Mouse (Mus musculus): ENCODE measurements around the gene Sirt1. TPM values are rescaled to one million over a fixed set of nuclear protein-coding genes. Genes with fewer than 3 reads are reported as not detected.

Gene Sirt1
- polyA plus RNA-seq, 1 experiment = 2.4 TPM

DNA sequence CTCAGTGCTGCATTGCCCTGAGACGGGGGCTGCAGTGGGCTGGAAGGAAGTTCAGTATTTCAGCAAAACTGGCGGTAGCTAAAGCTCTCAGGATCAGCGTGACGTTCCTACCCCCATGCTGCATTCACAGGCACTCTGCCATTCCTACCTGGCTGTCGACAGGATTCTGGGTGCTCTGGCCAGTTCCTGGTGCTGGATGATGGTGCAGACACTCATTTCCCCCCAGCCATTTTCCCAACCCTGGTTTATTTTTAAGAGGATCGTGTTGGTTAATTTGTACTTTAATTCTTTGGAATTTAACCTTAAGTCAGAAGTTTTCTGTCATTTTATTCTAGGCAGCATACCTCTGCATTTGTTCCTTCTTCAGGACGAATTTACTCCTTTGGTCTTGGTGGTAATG lies 98.7 kb downstream of the Sirt1 start:
- no peak overlapping the region for H3K4me3 ChIP-seq
- H3ac ChIP-seq (ENCODE audit: control insufficient read depth, insufficient read length) = no peak overlapping the region
- H3K36me3 ChIP-seq (ENCODE audit: control insufficient read depth, insufficient read depth) = peaks cover 50% of the 10 kb centered on the region
- H3K79me2 ChIP-seq (ENCODE audit: control insufficient read depth, insufficient read depth) = peaks cover 4% of the 10 kb centered on the region
- no peaks in the 10 kb centered on the region for H3K27me3 ChIP-seq (ENCODE audit: control insufficient read depth, insufficient read depth, insufficient read length)
- TF ChIP-seq MYOD1 (IDR thresholded peaks at IDR 0.05; ENCODE audit: control insufficient read depth in 1 of 3, insufficient read length in 2 of 3, low read depth in 2 of 3) (no peak), POLR2A (IDR thresholded peaks at IDR 0.05; ENCODE audit: insufficient read length, low read depth) (no peak), CEBPB (IDR thresholded peaks at IDR 0.05; ENCODE audit: insufficient read depth, poor library complexity, severe bottlenecking) (no peak), MAX (IDR thresholded peaks at IDR 0.05; ENCODE audit: low read depth) (no peak)
- no peak overlapping the region for H3K4me2 ChIP-seq (ENCODE audit: low read depth)

DNA sequence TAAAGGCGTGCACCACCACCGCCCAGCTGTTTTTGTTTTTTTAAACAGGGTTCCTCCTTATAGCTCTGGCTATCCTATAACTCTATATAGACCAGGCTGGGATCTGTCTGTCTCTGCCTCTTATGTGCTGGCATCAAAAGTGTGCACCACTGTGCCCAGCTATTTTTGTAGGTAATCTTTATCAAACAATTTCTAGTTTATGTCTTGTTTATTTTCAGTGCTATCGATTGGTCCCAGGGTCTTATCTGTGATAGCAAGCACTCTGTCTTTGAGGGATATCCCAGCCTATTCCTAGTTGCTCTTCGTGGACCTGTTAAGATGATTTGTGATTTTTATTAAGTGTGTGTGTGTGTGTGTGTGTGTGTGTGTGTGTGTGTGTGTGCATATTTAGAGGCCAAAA lies 99.1 kb downstream of the Sirt1 start:
- no peaks in the 10 kb centered on the region for H3K27me3 ChIP-seq (ENCODE audit: control insufficient read depth, insufficient read depth, insufficient read length)
- no peak overlapping the region for H3K4me2 ChIP-seq (ENCODE audit: low read depth)
- H3K4me3 ChIP-seq = no peak overlapping the region
- H3K79me2 ChIP-seq (ENCODE audit: control insufficient read depth, insufficient read depth) = peaks cover 4% of the 10 kb centered on the region
- no peak overlapping the region for H3ac ChIP-seq (ENCODE audit: control insufficient read depth, insufficient read length)
- H3K36me3 ChIP-seq (ENCODE audit: control insufficient read depth, insufficient read depth) = peaks cover 49% of the 10 kb centered on the region
- TF ChIP-seq CEBPB (IDR thresholded peaks at IDR 0.05; ENCODE audit: insufficient read depth, poor library complexity, severe bottlenecking) (no peak), TCF3 (IDR thresholded peaks at IDR 0.05; ENCODE audit: insufficient read length, low read depth) (no peak), MYOD1 (IDR thresholded peaks at IDR 0.05; ENCODE audit: control insufficient read depth in 1 of 3, insufficient read length in 2 of 3, low read depth in 2 of 3) (no peak), POLR2AphosphoS2 (IDR thresholded peaks at IDR 0.05; ENCODE audit: insufficient read length, low read depth) (no peak), POLR2A (IDR thresholded peaks at IDR 0.05; ENCODE audit: insufficient read length, low read depth) (no peak), REST (IDR thresholded peaks at IDR 0.05; ENCODE audit: insufficient read depth, insufficient read length) (no peak), MAX (IDR thresholded peaks at IDR 0.05; ENCODE audit: low read depth) (no peak), TCF12 (IDR thresholded peaks at IDR 0.05; ENCODE audit: insufficient read depth, poor library complexity, severe bottlenecking) (no peak), SRF (IDR thresholded peaks at IDR 0.05; ENCODE audit: control insufficient read depth, insufficient read length, low read depth) (no peak), E2F4 (IDR thresholded peaks at IDR 0.05; ENCODE audit: insufficient read depth) (no peak), USF1 (IDR thresholded peaks at IDR 0.05; ENCODE audit: low read depth) (no peak), MYOG (IDR thresholded peaks at IDR 0.05; ENCODE audit: control insufficient read depth in 1 of 3, insufficient read depth in 1 of 3, insufficient read length in 2 of 3, low read depth in 2 of 3) (no peak)

- TF ChIP-seq SRF (IDR thresholded peaks at IDR 0.05; ENCODE audit: control insufficient read depth, insufficient read length, low read depth) (no peak), USF1 (IDR thresholded peaks at IDR 0.05; ENCODE audit: low read depth) (no peak), E2F4 (IDR thresholded peaks at IDR 0.05; ENCODE audit: insufficient read depth) (no peak), MYOG (IDR thresholded peaks at IDR 0.05; ENCODE audit: control insufficient read depth in 1 of 3, insufficient read depth in 1 of 3, insufficient read length in 2 of 3, low read depth in 2 of 3) (no peak), MAX (IDR thresholded peaks at IDR 0.05; ENCODE audit: low read depth) (no peak), TCF12 (IDR thresholded peaks at IDR 0.05; ENCODE audit: insufficient read depth, poor library complexity, severe bottlenecking) (no peak), REST (IDR thresholded peaks at IDR 0.05; ENCODE audit: insufficient read depth, insufficient read length) (no peak), CEBPB (IDR thresholded peaks at IDR 0.05; ENCODE audit: insufficient read depth, poor library complexity, severe bottlenecking) (no peak), POLR2A (IDR thresholded peaks at IDR 0.05; ENCODE audit: insufficient read length, low read depth) (no peak), MYOD1 (IDR thresholded peaks at IDR 0.05; ENCODE audit: control insufficient read depth in 1 of 3, insufficient read length in 2 of 3, low read depth in 2 of 3) (no peak), POLR2AphosphoS2 (IDR thresholded peaks at IDR 0.05; ENCODE audit: insufficient read length, low read depth) (no peak)
- Histone ChIP-seq H3K4me3 (no peak overlapping the region), H3K79me2 (ENCODE audit: control insufficient read depth, insufficient read depth) (peaks cover 4% of the 10 kb centered on the region), H3K36me3 (ENCODE audit: control insufficient read depth, insufficient read depth) (peaks cover 52% of the 10 kb centered on the region), H3K27me3 (ENCODE audit: control insufficient read depth, insufficient read depth, insufficient read length) (no peaks in the 10 kb centered on the region), H3K4me2 (ENCODE audit: low read depth) (no peak overlapping the region), H3ac (ENCODE audit: control insufficient read depth, insufficient read length) (no peak overlapping the region)
Measured at GRCm38 (mm10) chr10:63279851-63280250, 101.7 kb downstream of the Sirt1 start.

DNA sequence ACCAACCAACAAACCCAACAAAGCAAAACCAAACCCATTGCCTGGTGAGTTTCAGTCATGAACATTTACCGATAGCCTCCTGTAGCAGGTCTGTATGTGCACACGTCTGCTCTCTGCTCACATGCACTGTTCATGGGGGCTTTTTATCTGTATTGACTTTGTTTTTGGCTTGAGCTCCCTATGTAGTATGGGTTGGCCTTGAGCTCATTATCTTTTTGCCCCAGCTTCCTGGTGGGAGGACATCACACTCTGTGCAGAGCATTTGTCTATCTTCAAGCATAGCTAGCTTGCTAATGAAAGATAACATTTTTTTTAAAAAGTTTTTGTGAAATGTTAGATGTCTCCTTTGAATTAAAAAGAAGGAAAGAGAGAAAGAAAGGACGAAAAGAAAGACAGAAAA lies 104.5 kb downstream of the Sirt1 start:
- Histone ChIP-seq H3K79me2 (ENCODE audit: control insufficient read depth, insufficient read depth) (no peaks in the 10 kb centered on the region), H3K36me3 (ENCODE audit: control insufficient read depth, insufficient read depth) (peaks cover 56% of the 10 kb centered on the region), H3K27me3 (ENCODE audit: control insufficient read depth, insufficient read depth, insufficient read length) (no peaks in the 10 kb centered on the region), H3K4me2 (ENCODE audit: low read depth) (no peak overlapping the region), H3ac (ENCODE audit: control insufficient read depth, insufficient read length) (no peak overlapping the region), H3K4me3 (no peak overlapping the region)
- TF ChIP-seq MAX (IDR thresholded peaks at IDR 0.05; ENCODE audit: low read depth) = no peak
- TF ChIP-seq TCF3 (IDR thresholded peaks at IDR 0.05; ENCODE audit: insufficient read length, low read depth) = no peak
- TF ChIP-seq REST (IDR thresholded peaks at IDR 0.05; ENCODE audit: insufficient read depth, insufficient read length) = no peak
- TF ChIP-seq TCF12 (IDR thresholded peaks at IDR 0.05; ENCODE audit: insufficient read depth, poor library complexity, severe bottlenecking) = no peak
- TF ChIP-seq E2F4 (IDR thresholded peaks at IDR 0.05; ENCODE audit: insufficient read depth) = no peak
- TF ChIP-seq CEBPB (IDR thresholded peaks at IDR 0.05; ENCODE audit: insufficient read depth, poor library complexity, severe bottlenecking) = no peak
- no peak for TF ChIP-seq POLR2AphosphoS2 (IDR thresholded peaks at IDR 0.05; ENCODE audit: insufficient read length, low read depth)
- no peak for TF ChIP-seq POLR2A (IDR thresholded peaks at IDR 0.05; ENCODE audit: insufficient read length, low read depth)
- no peak for TF ChIP-seq MYOD1 (IDR thresholded peaks at IDR 0.05; ENCODE audit: control insufficient read depth in 1 of 3, insufficient read length in 2 of 3, low read depth in 2 of 3)
- no peak for TF ChIP-seq USF1 (IDR thresholded peaks at IDR 0.05; ENCODE audit: low read depth)
- no peak for TF ChIP-seq MYOG (IDR thresholded peaks at IDR 0.05; ENCODE audit: control insufficient read depth in 1 of 3, insufficient read depth in 1 of 3, insufficient read length in 2 of 3, low read depth in 2 of 3)
- no peak for TF ChIP-seq SRF (IDR thresholded peaks at IDR 0.05; ENCODE audit: control insufficient read depth, insufficient read length, low read depth)

DNA sequence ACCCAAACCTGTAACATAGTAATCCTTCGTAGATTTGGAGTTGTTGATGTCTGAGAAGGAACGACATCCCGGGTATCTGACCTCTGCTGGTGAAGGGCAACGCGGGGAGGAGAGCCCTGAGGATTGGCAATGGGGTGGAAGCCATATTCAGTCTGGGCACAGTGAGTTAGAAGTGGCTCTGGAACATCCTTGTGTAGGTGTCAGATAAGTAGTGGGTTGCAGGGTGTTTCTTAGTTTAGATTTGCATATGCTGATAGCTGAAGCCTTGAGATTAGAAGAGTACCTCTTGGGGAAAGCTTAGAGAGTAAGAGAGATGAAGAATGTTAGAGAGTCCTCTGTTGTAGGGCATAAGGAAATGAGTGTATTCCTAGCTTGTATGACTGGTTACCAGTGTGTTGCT lies 108.6 kb downstream of the Sirt1 start:
- H3K36me3 ChIP-seq (ENCODE audit: control insufficient read depth, insufficient read depth) = peaks cover 55% of the 10 kb centered on the region

More for the DNA sequence above, 108.6 kb downstream of the Sirt1 start:
- H3ac ChIP-seq (ENCODE audit: control insufficient read depth, insufficient read length) = no peak overlapping the region
- no peaks in the 10 kb centered on the region for H3K27me3 ChIP-seq (ENCODE audit: control insufficient read depth, insufficient read depth, insufficient read length)
- no peak for TF ChIP-seq SRF (IDR thresholded peaks at IDR 0.05; ENCODE audit: control insufficient read depth, insufficient read length, low read depth)
- TF ChIP-seq POLR2A (IDR thresholded peaks at IDR 0.05; ENCODE audit: insufficient read length, low read depth) = no peak
- TF ChIP-seq MYOG (IDR thresholded peaks at IDR 0.05; ENCODE audit: control insufficient read depth in 1 of 3, insufficient read depth in 1 of 3, insufficient read length in 2 of 3, low read depth in 2 of 3) = no peak
- no peak for TF ChIP-seq MAX (IDR thresholded peaks at IDR 0.05; ENCODE audit: low read depth)
- no peak for TF ChIP-seq TCF12 (IDR thresholded peaks at IDR 0.05; ENCODE audit: insufficient read depth, poor library complexity, severe bottlenecking)
- no peak for TF ChIP-seq CEBPB (IDR thresholded peaks at IDR 0.05; ENCODE audit: insufficient read depth, poor library complexity, severe bottlenecking)
- no peak for TF ChIP-seq E2F4 (IDR thresholded peaks at IDR 0.05; ENCODE audit: insufficient read depth)
- TF ChIP-seq TCF3 (IDR thresholded peaks at IDR 0.05; ENCODE audit: insufficient read length, low read depth) = no peak
- no peak overlapping the region for H3K4me3 ChIP-seq
- no peak overlapping the region for H3K4me2 ChIP-seq (ENCODE audit: low read depth)
- peaks cover 4% of the 10 kb centered on the region for H3K79me2 ChIP-seq (ENCODE audit: control insufficient read depth, insufficient read depth)
